Mouse (Mus musculus) kidney, embryonic 16.5 days (tissue): ENCODE measurements around the gene Map3k6. TPM values are rescaled to one million over a fixed set of nuclear protein-coding genes. Genes with fewer than 3 reads are reported as not detected.

Experiments
- ATAC-seq: fragments of 200-750 bp; cut with Nextera tagmentation; 2 replicates; pipeline ENCODE4 v1.8.0; 2017; ENCODE audit warnings: moderate TSS enrichment; ENCODE audit not compliant: low FRiP score, low TSS enrichment
- H3K27ac ChIP-seq: fragments of 300-500 bp; sonication (generic); 2 replicates; pipeline ENCODE4 v1.5.1; 2014; ENCODE audit warnings: low read length
- H3K27me3 ChIP-seq: fragments of 300-500 bp; sonication (generic); 2 replicates; pipeline ENCODE4 v1.6.1; 2014; ENCODE audit warnings: low read length, control low read depth, mixed read lengths; ENCODE audit not compliant: insufficient read depth
- H3K36me3 ChIP-seq: fragments of 300-500 bp; sonication (generic); 2 replicates; pipeline ENCODE4 v1.6.1; 2014; ENCODE audit warnings: low read length, control low read depth, mixed read lengths; ENCODE audit not compliant: insufficient read depth
- H3K4me1 ChIP-seq: fragments of 300-500 bp; sonication (generic); 2 replicates; pipeline ENCODE4 v1.6.1; 2014; ENCODE audit warnings: low read length, control low read depth, mixed read lengths; ENCODE audit not compliant: insufficient read depth
- H3K4me2 ChIP-seq: fragments of 300-500 bp; sonication (generic); replicated peaks from 2 replicates; pipeline ENCODE4 v1.6.1; 2014; ENCODE audit warnings: low read depth, low read length
- H3K4me3 ChIP-seq: fragments of 300-500 bp; sonication (generic); 2 replicates; pipeline ENCODE4 v1.5.1; 2014; ENCODE audit warnings: mild to moderate bottlenecking, low read length
- H3K9ac ChIP-seq: fragments of 300-500 bp; sonication (generic); replicated peaks from 2 replicates; pipeline ENCODE4 v1.6.1; 2014; ENCODE audit warnings: low read length
- H3K9me3 ChIP-seq: fragments of 300-500 bp; sonication (generic); 2 replicates; pipeline ENCODE4 v1.6.1; 2016; ENCODE audit warnings: low read length, control low read depth
- WGBS: fragments of 180-500 bp; shearing (Covaris S2); extraction: QIAGEN DNeasy Blood & Tissue Kit; methylation state at CpG from one replicate; pipeline ENCODE4 v1.1.7; 2014; 5-methylcytosine and 5-hydroxymethylcytosine counted together
- polyA plus RNA-seq: library from polyadenylated mRNA; unstranded; fragments of >200 nt; fragmentation: Nextera tagmentation; extraction: Ambion mirVana; gene quantifications from 2 replicates; pipeline ENCODE4 v1.2.1, GENCODE M21; 2015

The Map3k6 gene
- polyA plus RNA-seq, 1 experiment from 2014 or later = 3.8 TPM

- no peak overlapping the region for H3K4me2 ChIP-seq
- H3K27me3 ChIP-seq = 0 out of 2 replicates have a peak, but pooled peaks cover 2% of the 10 kb centered on the region
- H3K36me3 ChIP-seq = no peaks in the 10 kb centered on the region
- no peak overlapping the region for H3K9ac ChIP-seq
- H3K4me1 ChIP-seq = no peaks in the 10 kb centered on the region
- no peak overlapping the region for H3K4me3 ChIP-seq
- 0 out of 2 replicates have a peak, but pooled peaks have one; percentile 39 for ATAC-seq
- H3K27ac ChIP-seq = no peak overlapping the region
- no peaks in the 10 kb centered on the region for H3K9me3 ChIP-seq
- WGBS = 33% methylated on average over 10 of the region's 10 CpGs
Measured at GRCm38 (mm10) chr4:133233285-133233976, 7.2 kb upstream of the Map3k6 start.

- H3K9ac ChIP-seq = no peak overlapping the region
- no peak overlapping the region for H3K4me3 ChIP-seq
- no peaks in the 10 kb centered on the region for H3K36me3 ChIP-seq
- H3K9me3 ChIP-seq = no peaks in the 10 kb centered on the region
- H3K4me1 ChIP-seq = no peaks in the 10 kb centered on the region
- H3K27me3 ChIP-seq = 0 out of 2 replicates have a peak, but pooled peaks cover 2% of the 10 kb centered on the region
- ATAC-seq = no peak
- H3K4me2 ChIP-seq = no peak overlapping the region
- WGBS = 69% methylated on average over 5 of the region's 5 CpGs
- H3K27ac ChIP-seq = no peak overlapping the region
Measured at GRCm38 (mm10) chr4:133234771-133235170, 5.8 kb upstream of the Map3k6 start.

- Histone ChIP-seq H3K9me3 (no peaks in the 10 kb centered on the region), H3K36me3 (no peaks in the 10 kb centered on the region), H3K27me3 (0 out of 2 replicates have a peak, but pooled peaks cover 2% of the 10 kb centered on the region), H3K4me3 (no peak overlapping the region), H3K27ac (no peak overlapping the region), H3K4me1 (peaks cover 4% of the 10 kb centered on the region), H3K9ac (no peak overlapping the region), H3K4me2 (no peak overlapping the region)
- no peak for ATAC-seq
- 83% methylated on average over 5 of the region's 5 CpGs for WGBS
Measured at GRCm38 (mm10) chr4:133235415-133235814, 5.2 kb upstream of the Map3k6 start.

- H3K36me3 ChIP-seq = no peaks in the 10 kb centered on the region
- ATAC-seq = no peak
- no peak overlapping the region for H3K4me3 ChIP-seq
- no peaks in the 10 kb centered on the region for H3K9me3 ChIP-seq
- no peak overlapping the region for H3K4me2 ChIP-seq
- WGBS = 72% methylated on average over 4 of the region's 4 CpGs
- no peak overlapping the region for H3K27ac ChIP-seq
- H3K4me1 ChIP-seq = peaks cover 17% of the 10 kb centered on the region
- peaks cover 10% of the 10 kb centered on the region for H3K27me3 ChIP-seq
- H3K9ac ChIP-seq = no peak overlapping the region
Measured at GRCm38 (mm10) chr4:133237911-133238310, 2.7 kb upstream of the Map3k6 start.

- WGBS = under 1% methylated on average over 77 of the region's 78 CpGs
- peaks cover 22% of the 10 kb centered on the region for H3K4me1 ChIP-seq
- H3K4me3 ChIP-seq = peak overlapping the region; percentile 67
- peak overlapping the region; percentile 71 for H3K27ac ChIP-seq
- no peaks in the 10 kb centered on the region for H3K36me3 ChIP-seq
- peak overlapping the region; percentile 78 for H3K9ac ChIP-seq
- no peaks in the 10 kb centered on the region for H3K9me3 ChIP-seq
- ATAC-seq = peak; percentile 91
- peaks cover 18% of the 10 kb centered on the region for H3K27me3 ChIP-seq
- H3K4me2 ChIP-seq = peak overlapping the region; percentile 99
Measured at GRCm38 (mm10) chr4:133240934-133241908, 603 bp downstream of the Map3k6 start.

GRCm38 (mm10) chr4:133241910-133242309 lies 1.3 kb downstream of the Map3k6 start:
- H3K27me3 ChIP-seq = peaks cover 18% of the 10 kb centered on the region
- no peak; the same call in 1 of the 2 replicates for ATAC-seq
- no peaks in the 10 kb centered on the region for H3K36me3 ChIP-seq
- H3K9ac ChIP-seq = peak overlapping the region; percentile 29; the same call in 1 of the 2 replicates
- peaks cover 22% of the 10 kb centered on the region for H3K4me1 ChIP-seq
- H3K4me3 ChIP-seq = peak overlapping the region; percentile 67
- peak overlapping the region; percentile 99 for H3K4me2 ChIP-seq
- H3K9me3 ChIP-seq = no peaks in the 10 kb centered on the region
- WGBS = 27% methylated on average over 11 of the region's 11 CpGs
- H3K27ac ChIP-seq = no peak overlapping the region

GRCm38 (mm10) chr4:133242710-133243109 lies 2.1 kb downstream of the Map3k6 start:
- Histone ChIP-seq H3K4me1 (peaks cover 22% of the 10 kb centered on the region), H3K9me3 (no peaks in the 10 kb centered on the region), H3K4me2 (no peak overlapping the region), H3K27me3 (peaks cover 24% of the 10 kb centered on the region), H3K36me3 (no peaks in the 10 kb centered on the region), H3K9ac (no peak overlapping the region), H3K4me3 (no peak overlapping the region), H3K27ac (no peak overlapping the region)
- no peak for ATAC-seq
- WGBS = 67% methylated on average over 9 of the region's 9 CpGs

- H3K4me2 ChIP-seq = no peak overlapping the region
- no peaks in the 10 kb centered on the region for H3K9me3 ChIP-seq
- H3K36me3 ChIP-seq = no peaks in the 10 kb centered on the region
- no peak overlapping the region for H3K9ac ChIP-seq
- H3K27ac ChIP-seq = no peak overlapping the region
- H3K27me3 ChIP-seq = peaks cover 27% of the 10 kb centered on the region
- H3K4me1 ChIP-seq = peaks cover 22% of the 10 kb centered on the region
- no peak for ATAC-seq
- WGBS = 10% methylated on average over 13 of the region's 13 CpGs
- H3K4me3 ChIP-seq = no peak overlapping the region
Measured at GRCm38 (mm10) chr4:133243538-133243937, 2.9 kb downstream of the Map3k6 start.

GRCm38 (mm10) chr4:133244289-133244688 lies 3.7 kb downstream of the Map3k6 start:
- Histone ChIP-seq H3K36me3 (no peaks in the 10 kb centered on the region), H3K4me1 (peaks cover 22% of the 10 kb centered on the region), H3K27me3 (peaks cover 29% of the 10 kb centered on the region), H3K9ac (no peak overlapping the region), H3K27ac (no peak overlapping the region), H3K4me2 (no peak overlapping the region), H3K9me3 (no peaks in the 10 kb centered on the region), H3K4me3 (no peak overlapping the region)
- WGBS = 84% methylated on average over 1 of the region's 1 CpGs
- ATAC-seq = no peak
